Mouse (Mus musculus): ENCODE data around the gene Faah. TPM values are rescaled to one million over a fixed set of nuclear protein-coding genes. Genes with fewer than 3 reads are reported as not detected.

The Faah gene
- polyA plus RNA-seq, 1 experiment from 2014 or later, result 15.3 TPM

DNA sequence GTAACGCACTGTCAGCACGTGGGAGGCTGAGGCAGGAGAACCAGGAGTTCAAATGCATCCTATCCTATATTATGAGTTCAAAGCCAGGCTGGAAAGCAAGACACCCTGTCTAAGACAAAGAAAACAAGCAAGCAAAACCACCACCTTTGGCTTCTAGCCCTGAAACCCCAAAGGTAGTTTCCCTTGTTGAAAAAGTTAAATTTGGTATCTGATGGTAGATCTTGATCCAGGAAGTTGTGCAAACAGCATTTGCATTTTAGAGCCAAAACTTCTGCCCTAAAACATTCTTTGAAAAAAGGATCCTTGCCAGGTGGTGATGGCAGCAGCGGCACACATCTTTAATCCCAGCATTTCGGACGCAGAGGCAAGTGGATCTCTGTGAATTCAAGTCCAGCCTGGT lies 2.2 kb downstream of the Faah start:
- Histone ChIP-seq H3K36me3 (ENCODE audit: insufficient read depth, low read length) (no peaks in the 10 kb centered on the region), H3K4me2 (replicated peaks; ENCODE audit: low read depth, low read length) (no peak overlapping the region), H3K9ac (replicated peaks; ENCODE audit: low read length) (no peak overlapping the region), H3K4me3 (ENCODE audit: low read length) (no peak overlapping the region), H3K27ac (ENCODE audit: low read length) (no peak overlapping the region), H3K9me3 (ENCODE audit: low read length) (no peaks in the 10 kb centered on the region), H3K27me3 (ENCODE audit: insufficient read depth, low read length) (peaks cover 55% of the 10 kb centered on the region), H3K4me1 (ENCODE audit: insufficient read depth, low read length) (peaks cover 16% of the 10 kb centered on the region)
- no peak for ATAC-seq (ENCODE audit: low FRiP score, low TSS enrichment)
- 84% methylated on average over 5 of the region's 5 CpGs for WGBS

GRCm38 (mm10) chr4:116010186-116010585 lies 7.5 kb downstream of the Faah start:
- peaks cover 4% of the 10 kb centered on the region; the same call in 1 of the 2 replicates for H3K4me1 ChIP-seq (ENCODE audit: insufficient read depth, low read length)
- ATAC-seq (ENCODE audit: low FRiP score, low TSS enrichment), result no peak
- 78% methylated on average over 8 of the region's 8 CpGs for WGBS
- no peak overlapping the region for H3K27ac ChIP-seq (ENCODE audit: low read length)
- no peaks in the 10 kb centered on the region for H3K9me3 ChIP-seq (ENCODE audit: low read length)
- H3K9ac ChIP-seq (replicated peaks; ENCODE audit: low read length), result no peak overlapping the region
- peaks cover 15% of the 10 kb centered on the region for H3K27me3 ChIP-seq (ENCODE audit: insufficient read depth, low read length)
- H3K4me2 ChIP-seq (replicated peaks; ENCODE audit: low read depth, low read length), result no peak overlapping the region
- H3K4me3 ChIP-seq (ENCODE audit: low read length), result no peak overlapping the region
- H3K36me3 ChIP-seq (ENCODE audit: insufficient read depth, low read length), result no peaks in the 10 kb centered on the region

- no peak for ATAC-seq (ENCODE audit: low FRiP score, low TSS enrichment)
- no peak overlapping the region for H3K9ac ChIP-seq (replicated peaks; ENCODE audit: low read length)
- no peaks in the 10 kb centered on the region for H3K4me1 ChIP-seq (ENCODE audit: insufficient read depth, low read length)
- H3K27ac ChIP-seq (ENCODE audit: low read length), result no peak overlapping the region
- no peak overlapping the region for H3K4me2 ChIP-seq (replicated peaks; ENCODE audit: low read depth, low read length)
- no peaks in the 10 kb centered on the region for H3K27me3 ChIP-seq (ENCODE audit: insufficient read depth, low read length)
- no peaks in the 10 kb centered on the region for H3K9me3 ChIP-seq (ENCODE audit: low read length)
- no peak overlapping the region for H3K4me3 ChIP-seq (ENCODE audit: low read length)
- 76% methylated on average over 4 of the region's 4 CpGs for WGBS
- no peaks in the 10 kb centered on the region for H3K36me3 ChIP-seq (ENCODE audit: insufficient read depth, low read length)
Measured at GRCm38 (mm10) chr4:116001206-116001605, 16.5 kb downstream of the Faah start.

- no peak overlapping the region for H3K9ac ChIP-seq (replicated peaks; ENCODE audit: low read length)
- no peaks in the 10 kb centered on the region for H3K36me3 ChIP-seq (ENCODE audit: insufficient read depth, low read length)
- 53% methylated on average over 6 of the region's 6 CpGs for WGBS
- ATAC-seq (ENCODE audit: low FRiP score, low TSS enrichment), result no peak
- no peaks in the 10 kb centered on the region for H3K27me3 ChIP-seq (ENCODE audit: insufficient read depth, low read length)
- no peak overlapping the region for H3K4me3 ChIP-seq (ENCODE audit: low read length)
- no peaks in the 10 kb centered on the region for H3K4me1 ChIP-seq (ENCODE audit: insufficient read depth, low read length)
- H3K27ac ChIP-seq (ENCODE audit: low read length), result no peak overlapping the region
- H3K4me2 ChIP-seq (replicated peaks; ENCODE audit: low read depth, low read length), result no peak overlapping the region
- no peaks in the 10 kb centered on the region for H3K9me3 ChIP-seq (ENCODE audit: low read length)
Measured at GRCm38 (mm10) chr4:116000671-116001070, 17.1 kb downstream of the Faah start.

- no peaks in the 10 kb centered on the region for H3K36me3 ChIP-seq (ENCODE audit: insufficient read depth, low read length)
- peaks cover 4% of the 10 kb centered on the region; the same call in 1 of the 2 replicates for H3K9me3 ChIP-seq (ENCODE audit: low read length)
- no peak overlapping the region for H3K4me3 ChIP-seq (ENCODE audit: low read length)
- 50% methylated on average over 4 of the region's 4 CpGs for WGBS
- H3K9ac ChIP-seq (replicated peaks; ENCODE audit: low read length), result no peak overlapping the region
- H3K4me1 ChIP-seq (ENCODE audit: insufficient read depth, low read length), result no peaks in the 10 kb centered on the region
- no peak for ATAC-seq (ENCODE audit: low FRiP score, low TSS enrichment)
- no peaks in the 10 kb centered on the region for H3K27me3 ChIP-seq (ENCODE audit: insufficient read depth, low read length)
- no peak overlapping the region for H3K4me2 ChIP-seq (replicated peaks; ENCODE audit: low read depth, low read length)
- no peak overlapping the region for H3K27ac ChIP-seq (ENCODE audit: low read length)
Measured at GRCm38 (mm10) chr4:115996729-115997128, 21.0 kb downstream of the Faah start.

GRCm38 (mm10) chr4:115995376-115995730 lies 22.4 kb downstream of the Faah start:
- Histone ChIP-seq H3K4me3 (ENCODE audit: low read length) (no peak overlapping the region), H3K9me3 (ENCODE audit: low read length) (peaks cover 4% of the 10 kb centered on the region; the same call in 1 of the 2 replicates), H3K4me1 (ENCODE audit: insufficient read depth, low read length) (no peaks in the 10 kb centered on the region), H3K9ac (replicated peaks; ENCODE audit: low read length) (no peak overlapping the region), H3K27ac (ENCODE audit: low read length) (no peak overlapping the region), H3K4me2 (replicated peaks; ENCODE audit: low read depth, low read length) (no peak overlapping the region), H3K27me3 (ENCODE audit: insufficient read depth, low read length) (no peaks in the 10 kb centered on the region), H3K36me3 (ENCODE audit: insufficient read depth, low read length) (no peaks in the 10 kb centered on the region)
- WGBS, result 77% methylated on average over 2 of the region's 2 CpGs
- ATAC-seq (ENCODE audit: low FRiP score, low TSS enrichment), result no peak

GRCm38 (mm10) chr4:115994662-115995375 lies 22.9 kb downstream of the Faah start:
- Histone ChIP-seq H3K4me3 (ENCODE audit: low read length) (no peak overlapping the region), H3K27me3 (ENCODE audit: insufficient read depth, low read length) (no peaks in the 10 kb centered on the region), H3K27ac (ENCODE audit: low read length) (no peak overlapping the region), H3K4me1 (ENCODE audit: insufficient read depth, low read length) (no peaks in the 10 kb centered on the region), H3K36me3 (ENCODE audit: insufficient read depth, low read length) (no peaks in the 10 kb centered on the region), H3K4me2 (replicated peaks; ENCODE audit: low read depth, low read length) (no peak overlapping the region), H3K9me3 (ENCODE audit: low read length) (peaks cover 4% of the 10 kb centered on the region; the same call in 1 of the 2 replicates), H3K9ac (replicated peaks; ENCODE audit: low read length) (no peak overlapping the region)
- no peak; the same call in 1 of the 2 replicates for ATAC-seq (ENCODE audit: low FRiP score, low TSS enrichment)
- WGBS, result 85% methylated on average over 16 of the region's 16 CpGs

- Histone ChIP-seq H3K4me3 (ENCODE audit: low read length) (no peak overlapping the region), H3K27ac (ENCODE audit: low read length) (no peak overlapping the region), H3K36me3 (ENCODE audit: insufficient read depth, low read length) (no peaks in the 10 kb centered on the region), H3K4me2 (replicated peaks; ENCODE audit: low read depth, low read length) (no peak overlapping the region), H3K27me3 (ENCODE audit: insufficient read depth, low read length) (0 out of 2 replicates have a peak, but pooled peaks cover 3% of the 10 kb centered on the region), H3K4me1 (ENCODE audit: insufficient read depth, low read length) (no peaks in the 10 kb centered on the region), H3K9me3 (ENCODE audit: low read length) (peaks cover 4% of the 10 kb centered on the region; the same call in 1 of the 2 replicates), H3K9ac (replicated peaks; ENCODE audit: low read length) (no peak overlapping the region)
- 75% methylated on average over 7 of the region's 7 CpGs for WGBS
- ATAC-seq (ENCODE audit: low FRiP score, low TSS enrichment), result no peak
Measured at GRCm38 (mm10) chr4:115989382-115989781, 28.3 kb downstream of the Faah start.

- H3K4me1 ChIP-seq (ENCODE audit: insufficient read depth, low read length), result no peaks in the 10 kb centered on the region
- no peak overlapping the region for H3K27ac ChIP-seq (ENCODE audit: low read length)
- H3K4me2 ChIP-seq (replicated peaks; ENCODE audit: low read depth, low read length), result no peak overlapping the region
- H3K9me3 ChIP-seq (ENCODE audit: low read length), result peaks cover 4% of the 10 kb centered on the region; the same call in 1 of the 2 replicates
- WGBS, result 73% methylated on average over 5 of the region's 5 CpGs
- H3K4me3 ChIP-seq (ENCODE audit: low read length), result no peak overlapping the region
- peaks cover 3% of the 10 kb centered on the region; the same call in 1 of the 2 replicates for H3K27me3 ChIP-seq (ENCODE audit: insufficient read depth, low read length)
- H3K9ac ChIP-seq (replicated peaks; ENCODE audit: low read length), result no peak overlapping the region
- no peaks in the 10 kb centered on the region for H3K36me3 ChIP-seq (ENCODE audit: insufficient read depth, low read length)
- ATAC-seq (ENCODE audit: low FRiP score, low TSS enrichment), result no peak
Measured at GRCm38 (mm10) chr4:115987858-115988530, 29.7 kb downstream of the Faah start.

- Histone ChIP-seq H3K9me3 (ENCODE audit: low read length) (peaks cover 4% of the 10 kb centered on the region; the same call in 1 of the 2 replicates), H3K4me2 (replicated peaks; ENCODE audit: low read depth, low read length) (no peak overlapping the region), H3K27me3 (ENCODE audit: insufficient read depth, low read length) (peaks cover 3% of the 10 kb centered on the region; the same call in 1 of the 2 replicates), H3K9ac (replicated peaks; ENCODE audit: low read length) (no peak overlapping the region), H3K36me3 (ENCODE audit: insufficient read depth, low read length) (no peaks in the 10 kb centered on the region), H3K4me1 (ENCODE audit: insufficient read depth, low read length) (no peaks in the 10 kb centered on the region), H3K4me3 (ENCODE audit: low read length) (no peak overlapping the region), H3K27ac (ENCODE audit: low read length) (no peak overlapping the region)
- 81% methylated on average over 1 of the region's 1 CpGs for WGBS
- no peak for ATAC-seq (ENCODE audit: low FRiP score, low TSS enrichment)
Measured at GRCm38 (mm10) chr4:115987436-115987835, 30.3 kb downstream of the Faah start.

All from kidney, embryonic 16.5 days (tissue).